Comparison of ENCODE assay signal across 13 mouse cellular contexts in the genomic region with DNA sequence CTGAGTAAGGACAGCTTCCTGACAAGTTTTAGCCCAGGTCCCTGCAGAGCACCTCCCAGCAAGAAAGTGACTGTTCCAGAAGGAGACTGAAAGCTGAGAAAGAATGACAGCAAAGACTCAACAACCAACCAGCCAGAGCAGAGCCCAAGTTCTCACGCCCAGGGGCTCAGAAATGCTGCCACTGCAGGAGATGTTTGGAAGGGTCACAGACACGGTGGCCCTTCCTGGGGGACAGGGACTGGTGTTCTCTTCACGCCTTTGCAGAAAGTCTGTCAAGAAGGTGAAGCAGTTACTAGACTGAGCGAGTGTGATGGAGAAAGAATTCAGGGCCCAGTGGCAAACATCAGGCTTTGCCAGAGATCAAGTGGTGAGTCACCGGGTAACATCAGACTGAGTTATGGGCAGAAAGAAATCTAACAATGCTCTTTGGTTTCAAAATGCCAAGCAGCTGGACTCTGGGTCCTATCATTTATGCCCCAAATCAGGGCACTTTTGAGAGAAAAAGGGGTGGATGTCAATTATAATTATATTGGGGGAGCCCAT.
A peak's percentile ranks its signal among the peaks of the same experiment; 100 is the strongest.
DNase-seq lines count a peak whose midpoint lies in the region.
"Had no signal": no experiment of that assay in that cellular context is flagged by ENCODE, and none has a peak within 500 bp of the region (broad histone marks: within the 10 kb centered on the region; RNA-seq: fewer than 3 reads in every experiment).

No protein-coding gene starts in this region.

- intact Hi-C loops in left cerebral cortex, postnatal 25 days (cut with DNase I) = no loop called here

- peak; percentile 27 for DNase-seq in embryo, embryonic 9.5 days (ENCODE audit: extremely low spot score)
- no peak for DNase-seq in embryo, embryonic 10.5 days (ENCODE audit: low spot score)
- DNase-seq in 3T3-L1 (ENCODE audit: low read depth, low spot score) = peak; percentile 91
- peak; percentile 17 for DNase-seq in adrenal gland, adult 8-10 months
- peak; percentile 86 for DNase-seq in fibroblast of lung, adult 2 months (ENCODE audit: low read depth)
- DNase-seq in left cerebral cortex, postnatal 25 days (ENCODE audit: low spot score in 2 of 2) = no peak
- DNase-seq in cerebellum, adult 9-10 months = no peak
- DNase-seq in cerebellum, postnatal 14 days = no peak
- DNase-seq: B cell, adult 2 months; cerebellum, adult 18-20 months; kidney, postnatal 10 days; lung, embryonic 14.5 days; thymus, postnatal 36 days had no signal

Comparison
In these comparisons a context has a peak if more than half of its experiments do, and no peak if none do; other contexts are left out.
1. DNase-seq: peak in embryo, embryonic 9.5 days (single experiment), 3T3-L1 (single experiment), adrenal gland, adult 8-10 months (single experiment) and fibroblast of lung, adult 2 months (single experiment); none in embryo, embryonic 10.5 days (single experiment), left cerebral cortex, postnatal 25 days (0 of 2), cerebellum, adult 9-10 months (single experiment) and cerebellum, postnatal 14 days (0 of 2).